Mouse (Mus musculus) kidney, embryonic 15.5 days (tissue): ENCODE results near the gene Zrsr1. TPM values are rescaled to one million over a fixed set of nuclear protein-coding genes. Genes with fewer than 3 reads are reported as not detected.
A peak's percentile ranks its signal among the peaks of the same experiment; 100 is the strongest.

Source experiments
- ATAC-seq: fragments of 200-750 bp; cut with Nextera tagmentation; replicated peaks from 2 replicates; pipeline ENCODE4 v1.8.0; 2017; ENCODE audit warnings: moderate TSS enrichment; ENCODE audit not compliant: low FRiP score
- H3K27ac ChIP-seq: fragments of 300-500 bp; sonication (generic); 2 replicates; pipeline ENCODE4 v1.5.1; 2015; ENCODE audit warnings: mild to moderate bottlenecking, inconsistent platforms
- H3K27me3 ChIP-seq: fragments of 300-500 bp; sonication (generic); 2 replicates; pipeline ENCODE4 v1.6.1; 2015; ENCODE audit warnings: inconsistent platforms
- H3K36me3 ChIP-seq: fragments of 300-500 bp; sonication (generic); 2 replicates; pipeline ENCODE4 v1.6.1; 2015; ENCODE audit warnings: inconsistent platforms
- H3K4me1 ChIP-seq: fragments of 300-500 bp; sonication (generic); 2 replicates; pipeline ENCODE4 v1.6.1; 2015; ENCODE audit warnings: inconsistent platforms
- H3K4me2 ChIP-seq: fragments of 300-500 bp; sonication (generic); 2 replicates; pipeline ENCODE4 v1.6.1; 2015; ENCODE audit warnings: moderate library complexity, mild to moderate bottlenecking, inconsistent platforms
- H3K4me3 ChIP-seq: fragments of 300-500 bp; sonication (generic); replicated peaks from 2 replicates; pipeline ENCODE4 v1.5.1; 2015; ENCODE audit warnings: mild to moderate bottlenecking, inconsistent platforms
- H3K9ac ChIP-seq: fragments of 300-500 bp; sonication (generic); 2 replicates; pipeline ENCODE4 v1.6.1; 2015; ENCODE audit warnings: mild to moderate bottlenecking, inconsistent platforms
- H3K9me3 ChIP-seq: fragments of 300-500 bp; sonication (generic); replicated peaks from 2 replicates; pipeline ENCODE4 v1.6.1; 2016; ENCODE audit warnings: inconsistent platforms
- WGBS: fragments of 180-500 bp; shearing (Covaris S2); methylation state at CpG from one replicate; pipeline ENCODE4 v1.1.7; 2015; ENCODE audit warnings: mixed read lengths; 5-methylcytosine and 5-hydroxymethylcytosine counted together
- polyA plus RNA-seq: library from polyadenylated mRNA; unstranded; fragments of >200 nt; fragmentation: Nextera tagmentation; extraction: Ambion mirVana; gene quantifications from 2 replicates; pipeline ENCODE4 v1.2.1, GENCODE M21; 2015

Zrsr1 gene
- polyA plus RNA-seq, 1 experiment from 2014 or later = 3.8 TPM

DNA sequence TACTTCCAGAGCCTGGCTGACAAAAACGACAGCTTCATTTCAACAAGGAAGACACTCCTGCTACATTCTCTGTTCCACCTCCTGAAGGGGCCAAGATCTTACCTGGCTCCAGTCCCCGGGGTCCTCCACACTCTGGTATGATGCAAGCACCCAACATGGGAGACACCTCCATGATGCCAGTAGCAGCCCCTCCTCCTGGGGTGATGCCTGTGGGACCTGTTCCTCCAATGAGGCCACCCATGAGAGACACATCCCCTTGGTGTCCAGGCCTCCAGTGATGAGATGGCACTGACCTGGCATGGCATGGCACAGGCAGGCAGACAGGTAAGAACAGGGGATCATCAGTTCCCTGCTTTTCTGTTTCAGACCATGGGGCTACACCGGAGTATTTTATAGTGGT is 6.4 kb downstream of the Zrsr1 start:
- H3K36me3 ChIP-seq = peaks cover 44% of the 10 kb centered on the region
- WGBS = 92% methylated on average over 3 of the region's 3 CpGs
- H3K4me3 ChIP-seq = no peak overlapping the region
- ATAC-seq = no peak
- H3K9ac ChIP-seq = no peak overlapping the region
- H3K4me2 ChIP-seq = no peak overlapping the region
- no peaks in the 10 kb centered on the region for H3K27me3 ChIP-seq
- no peak overlapping the region for H3K27ac ChIP-seq
- peaks cover 32% of the 10 kb centered on the region for H3K4me1 ChIP-seq
- H3K9me3 ChIP-seq = no peaks in the 10 kb centered on the region

DNA sequence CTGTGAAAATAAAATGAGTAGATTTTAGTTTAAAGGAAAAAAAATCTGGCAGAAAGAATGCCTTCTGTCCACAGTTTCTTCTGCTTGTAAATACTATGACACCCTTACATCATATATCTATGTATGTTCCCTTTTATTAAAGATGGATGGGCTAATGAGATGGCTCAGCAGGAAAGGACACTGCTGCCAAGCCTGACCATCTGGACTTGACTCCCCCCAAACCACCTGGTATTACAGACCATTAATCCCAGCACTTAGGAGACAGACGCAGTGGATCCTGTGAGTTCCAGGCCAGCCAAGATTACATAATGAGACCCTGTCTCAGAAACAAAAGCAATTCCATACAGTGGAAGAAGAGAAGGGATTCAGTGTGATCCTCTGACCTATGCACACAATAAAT is 6.9 kb downstream of the Zrsr1 start:
- H3K4me3 ChIP-seq = no peak overlapping the region
- no peak for ATAC-seq
- no peaks in the 10 kb centered on the region for H3K27me3 ChIP-seq
- 38% methylated on average over 1 of the region's 1 CpGs for WGBS
- H3K9ac ChIP-seq = no peak overlapping the region
- H3K36me3 ChIP-seq = peaks cover 39% of the 10 kb centered on the region
- peaks cover 32% of the 10 kb centered on the region for H3K4me1 ChIP-seq
- no peaks in the 10 kb centered on the region for H3K9me3 ChIP-seq
- H3K27ac ChIP-seq = no peak overlapping the region
- H3K4me2 ChIP-seq = no peak overlapping the region

DNA sequence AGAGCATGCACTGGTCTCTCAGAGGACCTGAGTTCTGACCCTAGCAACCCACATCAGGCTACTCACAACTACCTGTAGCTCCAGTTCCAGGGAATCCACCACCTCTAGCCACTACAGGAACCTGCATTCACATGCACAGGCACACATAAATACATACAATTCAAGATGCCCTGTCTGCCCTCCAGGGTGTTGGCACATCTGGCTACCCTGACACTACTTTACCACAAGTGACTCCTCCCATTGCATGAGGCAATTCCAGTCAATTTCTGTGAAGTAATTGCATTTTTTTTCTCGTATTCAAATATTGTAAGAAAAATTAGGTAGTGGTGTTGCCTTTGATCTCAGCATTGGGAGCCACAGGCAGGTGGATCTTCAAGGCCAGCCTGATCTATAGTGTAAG is 7.4 kb downstream of the Zrsr1 start:
- H3K36me3 ChIP-seq = peaks cover 34% of the 10 kb centered on the region
- H3K27ac ChIP-seq = no peak overlapping the region
- no peak overlapping the region for H3K9ac ChIP-seq
- no peak for ATAC-seq
- no peak overlapping the region for H3K4me3 ChIP-seq
- no peaks in the 10 kb centered on the region for H3K27me3 ChIP-seq
- peaks cover 28% of the 10 kb centered on the region for H3K4me1 ChIP-seq
- H3K9me3 ChIP-seq = no peaks in the 10 kb centered on the region
- no peak overlapping the region for H3K4me2 ChIP-seq
- WGBS = 93% methylated on average over 1 of the region's 1 CpGs

DNA sequence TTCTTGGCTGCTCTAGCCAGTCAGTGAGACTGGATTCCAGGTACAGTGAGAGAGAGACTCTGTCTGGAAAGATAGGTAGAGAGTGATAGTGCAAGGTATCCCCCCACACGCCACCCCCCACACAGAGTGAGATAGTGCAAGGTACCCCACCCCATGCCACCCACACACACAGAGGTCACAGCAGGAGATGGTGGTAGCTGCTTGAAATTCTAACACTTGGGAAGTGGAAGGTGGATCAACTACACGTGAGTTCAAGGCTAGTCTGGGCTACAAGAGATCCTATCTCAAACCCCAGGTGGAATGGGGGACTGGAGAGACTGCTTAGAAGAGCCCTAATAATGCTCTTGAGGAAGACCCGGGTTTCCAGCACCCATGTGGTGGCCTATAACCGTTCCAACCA is 9.2 kb downstream of the Zrsr1 start:
- H3K27me3 ChIP-seq = no peaks in the 10 kb centered on the region
- peaks cover 33% of the 10 kb centered on the region for H3K36me3 ChIP-seq
- WGBS = 37% methylated on average over 4 of the region's 4 CpGs
- peak overlapping the region; percentile 99 for H3K27ac ChIP-seq
- peak overlapping the region; percentile 69 for H3K4me2 ChIP-seq
- H3K9me3 ChIP-seq = no peaks in the 10 kb centered on the region
- peak overlapping the region; percentile 55; the same call in 1 of the 2 replicates for H3K9ac ChIP-seq
- H3K4me3 ChIP-seq = peak overlapping the region; percentile 70
- no peak; the same call in 1 of the 2 replicates for ATAC-seq
- peaks cover 22% of the 10 kb centered on the region for H3K4me1 ChIP-seq

DNA sequence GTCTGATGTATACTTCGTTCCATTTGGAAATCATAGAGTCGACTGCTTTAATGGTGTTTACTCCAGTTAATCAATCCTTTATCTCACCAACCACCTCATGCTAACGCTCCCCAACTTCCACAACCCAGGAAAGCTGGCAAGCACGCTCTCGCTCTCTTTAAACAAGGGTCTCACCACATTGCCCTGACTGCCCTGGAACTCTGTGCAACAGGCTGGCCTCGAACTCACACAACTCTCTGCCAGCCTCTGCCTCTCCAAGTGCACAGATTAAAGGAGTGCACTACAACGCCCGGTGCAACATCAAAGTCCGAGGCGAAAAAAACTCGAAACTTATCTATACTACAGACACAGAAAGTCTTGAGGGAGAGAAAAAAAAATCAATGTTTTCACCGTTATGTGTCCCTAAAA is 9.7 kb downstream of the Zrsr1 start:
- peak overlapping the region; percentile 70 for H3K4me3 ChIP-seq
- no peaks in the 10 kb centered on the region for H3K27me3 ChIP-seq
- peaks cover 28% of the 10 kb centered on the region for H3K36me3 ChIP-seq
- H3K9me3 ChIP-seq = no peaks in the 10 kb centered on the region
- peak overlapping the region; percentile 99 for H3K27ac ChIP-seq
- H3K9ac ChIP-seq = peak overlapping the region; percentile 55
- ATAC-seq = peak; percentile 41
- 3% methylated on average over 12 of the region's 12 CpGs for WGBS
- peaks cover 20% of the 10 kb centered on the region for H3K4me1 ChIP-seq
- peak overlapping the region; percentile 69 for H3K4me2 ChIP-seq

DNA sequence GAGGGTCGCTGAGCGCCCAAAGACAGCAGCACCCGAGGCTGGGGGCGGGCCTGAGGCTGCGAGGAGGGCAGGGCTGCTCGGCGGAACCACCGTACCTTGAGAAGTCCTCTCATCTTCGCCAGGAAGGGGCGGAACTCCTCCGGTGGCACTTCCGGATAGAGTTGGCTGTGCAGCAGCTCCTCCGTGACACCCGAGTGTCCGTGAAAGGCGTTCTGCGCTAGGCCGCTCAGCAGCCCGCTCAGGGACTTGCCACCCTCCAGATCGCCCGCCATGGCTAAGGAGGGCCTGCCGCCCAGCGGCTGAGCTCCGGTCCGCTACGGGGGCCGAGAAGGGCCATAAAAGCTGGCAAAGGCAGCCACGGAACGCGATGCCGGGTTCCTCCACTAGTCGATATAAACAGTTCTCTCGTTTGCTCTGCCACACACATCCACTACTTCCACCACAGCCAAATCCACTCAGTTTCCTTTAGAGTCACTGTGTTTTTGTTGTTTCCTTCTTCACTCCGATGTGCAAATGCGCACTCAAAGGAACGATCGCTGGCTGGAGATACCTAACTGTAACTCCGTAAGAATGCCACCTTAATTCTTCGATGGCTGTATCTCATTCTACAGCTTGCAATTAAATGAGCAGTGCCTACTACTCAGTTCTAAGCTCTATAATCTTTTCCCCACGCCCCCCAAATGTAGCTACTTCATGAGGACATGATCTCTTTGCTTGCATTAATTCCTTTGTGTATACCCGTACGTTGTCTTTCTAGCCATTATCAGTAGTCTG is 10.4 kb downstream of the Zrsr1 start, which contains the start of the genes Gm28048 and Commd1:
Gm28048 (minus strand) TSS at position 107 of the 774 bp plus-strand sequence.
Commd1 (minus strand) TSS at position 399 of the 774 bp plus-strand sequence.
- 3% methylated on average over 42 of the region's 42 CpGs for WGBS

DNA sequence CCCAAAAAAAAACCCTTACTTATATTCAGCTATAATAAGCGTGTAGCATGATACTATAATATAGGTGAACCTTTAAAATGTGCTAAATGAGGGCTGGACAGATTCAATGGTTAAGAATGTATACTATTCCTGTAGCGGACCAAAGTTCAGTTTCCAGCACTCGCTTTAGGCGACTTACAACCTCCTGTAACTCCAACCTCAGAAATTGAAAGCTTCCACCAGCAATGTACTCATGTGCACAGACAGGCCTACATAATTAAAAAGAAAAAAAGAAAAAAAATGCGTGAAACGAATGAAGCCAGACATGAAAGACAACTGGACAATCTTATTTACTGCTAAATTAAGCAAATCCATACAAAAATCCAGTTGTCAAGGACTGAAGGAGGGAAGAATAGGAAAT is 11.0 kb downstream of the Zrsr1 start:
- Histone ChIP-seq H3K4me1 (peaks cover 17% of the 10 kb centered on the region), H3K36me3 (peaks cover 15% of the 10 kb centered on the region), H3K4me3 (no peak overlapping the region), H3K27me3 (no peaks in the 10 kb centered on the region), H3K9ac (no peak overlapping the region), H3K9me3 (no peaks in the 10 kb centered on the region), H3K4me2 (peak overlapping the region; percentile 69; the same call in 1 of the 2 replicates), H3K27ac (no peak overlapping the region)
- no peak for ATAC-seq
- 78% methylated on average over 6 of the region's 6 CpGs for WGBS

More for the DNA sequence above, 10.4 kb downstream of the Zrsr1 start, which contains the start of the genes Gm28048 and Commd1:
- Histone ChIP-seq H3K4me3 (peak within 1 kb of the TSS; percentile 70), H3K4me2 (peak within 1 kb of the TSS; percentile 69), H3K36me3 (peaks cover 22% of the 10 kb centered on the region), H3K27me3 (no peaks in the 10 kb centered on the region), H3K9ac (peak within 1 kb of the TSS; percentile 55), H3K9me3 (no peaks in the 10 kb centered on the region), H3K27ac (peak within 1 kb of the TSS; percentile 99), H3K4me1 (peaks cover 17% of the 10 kb centered on the region)
- ATAC-seq = peak; percentile 97

DNA sequence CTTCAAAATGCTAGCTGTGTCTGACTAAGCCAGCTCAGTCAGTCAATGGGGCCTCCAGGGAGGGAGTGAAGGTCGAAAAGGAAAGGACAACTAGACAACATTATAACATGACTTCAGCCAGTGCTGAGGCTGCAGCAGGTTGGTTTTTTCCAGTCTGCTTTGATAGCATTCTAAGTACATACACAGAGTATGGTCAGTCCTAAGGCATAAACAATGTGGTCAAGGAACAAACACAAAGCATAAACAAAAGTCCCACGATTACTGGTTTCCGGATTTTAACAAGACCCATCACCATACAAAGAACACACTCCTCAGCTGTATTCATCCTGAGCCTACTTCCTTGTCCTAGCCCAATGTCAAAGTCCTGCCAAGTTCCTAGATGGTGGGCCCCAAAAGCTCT is 13.7 kb downstream of the Zrsr1 start:
- Histone ChIP-seq H3K9ac (no peak overlapping the region), H3K36me3 (no peaks in the 10 kb centered on the region), H3K4me2 (no peak overlapping the region), H3K9me3 (no peaks in the 10 kb centered on the region), H3K27ac (no peak overlapping the region), H3K4me3 (no peak overlapping the region), H3K27me3 (no peaks in the 10 kb centered on the region), H3K4me1 (peaks cover 17% of the 10 kb centered on the region)
- 83% methylated on average over 3 of the region's 3 CpGs for WGBS
- no peak for ATAC-seq

DNA sequence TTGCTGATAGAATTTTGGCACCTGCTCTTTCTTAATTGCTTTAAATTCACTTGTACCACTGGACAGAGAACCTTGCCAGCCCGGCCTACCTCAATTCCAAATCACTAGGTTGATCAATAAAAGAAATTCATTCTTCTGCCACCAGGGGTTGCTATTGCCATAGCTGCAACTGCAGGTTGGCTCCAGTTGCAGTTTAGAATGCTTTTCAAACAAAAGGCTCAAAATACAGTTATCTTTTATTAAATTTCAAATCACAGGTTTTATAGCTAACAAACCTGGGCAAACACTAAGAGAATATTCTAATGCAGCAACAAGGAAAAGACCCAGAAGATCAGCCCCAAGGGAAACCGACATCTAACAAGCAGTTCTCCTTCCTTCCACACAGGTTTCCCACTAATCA is 15.6 kb downstream of the Zrsr1 start:
- Histone ChIP-seq H3K4me2 (no peak overlapping the region), H3K9me3 (no peaks in the 10 kb centered on the region), H3K4me1 (peaks cover 19% of the 10 kb centered on the region), H3K27ac (no peak overlapping the region), H3K27me3 (no peaks in the 10 kb centered on the region), H3K9ac (no peak overlapping the region), H3K36me3 (no peaks in the 10 kb centered on the region), H3K4me3 (no peak overlapping the region)
- ATAC-seq = no peak
- 44% methylated on average over 2 of the region's 2 CpGs for WGBS

DNA sequence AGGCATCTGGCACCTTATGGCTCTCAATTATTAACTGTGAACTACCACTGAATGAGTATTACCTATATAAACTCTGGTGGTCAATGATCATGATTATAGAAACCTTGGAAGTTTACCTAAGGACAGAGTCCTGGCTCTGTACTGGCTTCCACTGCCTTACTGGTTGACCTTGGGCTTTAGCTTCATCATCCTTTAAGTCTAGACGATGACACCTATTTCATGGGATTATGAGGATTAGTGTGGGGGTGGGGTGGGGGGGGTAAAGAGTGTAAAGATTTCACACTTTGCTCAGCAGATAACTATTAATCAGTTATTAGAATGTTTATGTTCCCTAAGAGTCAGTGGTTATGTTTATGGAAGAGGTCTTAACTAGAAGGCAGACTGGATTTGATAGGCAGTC is 18.0 kb downstream of the Zrsr1 start:
- 0 out of 2 replicates have a peak, but pooled peaks have one; percentile 16 for ATAC-seq
- Histone ChIP-seq H3K4me1 (peaks cover 18% of the 10 kb centered on the region), H3K9ac (peak overlapping the region; percentile 89), H3K27ac (peak overlapping the region; percentile 92), H3K36me3 (peaks cover 16% of the 10 kb centered on the region), H3K4me3 (peak overlapping the region; percentile 93), H3K9me3 (no peaks in the 10 kb centered on the region), H3K27me3 (no peaks in the 10 kb centered on the region), H3K4me2 (peak overlapping the region; percentile 88)
- 56% methylated on average over 1 of the region's 1 CpGs for WGBS

DNA sequence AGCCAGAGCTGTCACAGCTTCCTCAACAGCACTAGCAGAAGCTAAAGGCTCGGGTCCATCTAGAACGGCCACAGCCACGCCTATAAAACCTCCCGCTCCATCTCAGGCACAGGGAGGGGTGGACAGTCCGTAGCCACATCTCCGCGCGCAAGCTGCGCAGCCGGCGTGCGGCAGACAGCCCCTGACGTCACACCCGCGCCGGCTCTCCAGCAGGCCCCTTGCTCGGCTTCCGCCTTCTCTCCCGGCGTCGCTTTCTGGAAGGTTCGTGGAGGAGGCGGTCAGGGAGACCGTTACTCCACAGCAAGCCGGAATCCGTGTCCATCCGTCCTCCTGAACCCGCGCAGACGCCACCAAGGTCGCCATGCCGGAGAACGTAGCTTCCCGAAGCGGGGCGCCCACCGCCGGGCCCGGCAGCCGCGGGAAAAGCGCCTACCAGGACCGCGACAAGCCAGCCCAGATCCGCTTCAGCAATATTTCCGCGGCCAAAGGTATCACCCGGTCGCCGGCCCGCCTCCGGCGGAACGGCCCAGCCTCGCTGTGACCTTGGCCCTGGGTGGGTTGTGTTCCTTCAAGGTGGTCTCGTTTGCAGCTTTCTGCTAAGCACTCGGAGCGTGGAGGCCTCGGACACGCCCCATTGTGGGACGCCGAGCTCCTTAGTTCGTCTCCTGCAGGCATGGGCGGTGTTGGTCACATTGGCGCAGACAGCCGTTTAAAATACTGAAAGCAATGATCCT is 18.8 kb downstream of the Zrsr1 start, which contains the start of gene Cct4:
Cct4 (plus strand) TSS at position 127 of the 734 bp plus-strand sequence.
- peak; percentile 99 for ATAC-seq
- no peaks in the 10 kb centered on the region for H3K9me3 ChIP-seq
- H3K27ac ChIP-seq = peak within 1 kb of the TSS; percentile 92
- under 1% methylated on average over 63 of the region's 66 CpGs for WGBS
- peak within 1 kb of the TSS; percentile 93 for H3K4me3 ChIP-seq
- no peaks in the 10 kb centered on the region for H3K27me3 ChIP-seq
- peaks cover 18% of the 10 kb centered on the region for H3K4me1 ChIP-seq
- H3K36me3 ChIP-seq = peaks cover 24% of the 10 kb centered on the region
- H3K4me2 ChIP-seq = peak within 1 kb of the TSS; percentile 88
- peak within 1 kb of the TSS; percentile 89 for H3K9ac ChIP-seq
